In the genomic region with DNA sequence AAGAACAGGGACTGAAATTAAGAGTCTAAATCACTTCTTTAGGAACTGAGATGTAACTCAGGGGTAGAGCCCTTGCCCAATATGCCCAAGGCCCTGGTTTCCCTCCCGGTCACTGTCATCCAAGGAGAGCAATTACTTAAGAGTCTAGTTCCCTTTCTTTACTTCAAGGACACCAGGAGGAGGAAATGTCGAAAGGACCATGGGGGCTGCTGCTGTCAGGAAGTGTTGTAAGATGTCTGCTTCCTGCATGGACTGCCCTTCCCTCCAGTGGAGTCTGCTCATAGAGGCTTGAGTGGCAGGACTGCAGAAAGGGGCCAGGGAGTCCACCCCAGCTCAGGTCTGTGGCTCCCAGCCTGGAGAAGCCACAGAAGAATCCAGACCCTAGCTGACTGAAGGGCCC, we compare ENCODE assay signal across 19 mouse cellular contexts. TPM values are rescaled to one million over a fixed set of nuclear protein-coding genes. Genes with fewer than 3 reads are reported as not detected.
A peak's percentile ranks its signal among the peaks of the same experiment; 100 is the strongest.
DNase-seq lines count a peak whose midpoint lies in the region; ATAC-seq and TF ChIP-seq lines count a peak whose summit lies in the region.
"Had no signal": no experiment of that assay in that cellular context is flagged by ENCODE, and none has a peak within 500 bp of the region (broad histone marks: within the 10 kb centered on the region; RNA-seq: fewer than 3 reads in every experiment).

No protein-coding gene starts in this region.

- H3K27me3 ChIP-seq in liver, postnatal 0 days (ENCODE audit: insufficient read depth, low read length) = no peaks in the 10 kb centered on the region
- H3K27me3 ChIP-seq in midbrain, embryonic 15.5 days (replicated peaks) = no peaks in the 10 kb centered on the region
- H3K27me3 ChIP-seq: forebrain, embryonic 12.5 days; hindbrain, embryonic 12.5 days; intestine, embryonic 15.5 days; limb, embryonic 13.5 days; Patski had no signal

- H3K4me1 ChIP-seq in bone marrow macrophage, adult 2 months (ENCODE audit: control insufficient read depth, insufficient read depth, low read length) = peaks cover 55% of the 10 kb centered on the region
- H3K4me1 ChIP-seq in liver, postnatal 0 days (ENCODE audit: insufficient read depth) = peaks cover 20% of the 10 kb centered on the region
- no peaks in the 10 kb centered on the region for H3K4me1 ChIP-seq in midbrain, embryonic 15.5 days
- H3K4me1 ChIP-seq: intestine, embryonic 15.5 days had no signal

- TF ChIP-seq EP300 in liver, postnatal 0 days (IDR thresholded peaks at IDR 0.05; ENCODE audit: low read depth) = peak; percentile 48

- DNase-seq in layer of hippocampus, adult 11-12 months (ENCODE audit: low spot score) = peak; percentile 57
- no peak for DNase-seq in layer of hippocampus, postnatal 14 days (ENCODE audit: low spot score in 2 of 2)
- DNase-seq in liver, postnatal 0 days = peak; percentile 41
- DNase-seq in monocyte, adult 2 months (ENCODE audit: low read depth in 1 of 2, low spot score in 2 of 2) = peak; percentile 67 to 85
- no peak for DNase-seq in kidney, postnatal 10 days
- no peak for DNase-seq in right cerebral cortex, postnatal 36 days (ENCODE audit: low spot score in 2 of 2)
- DNase-seq: cerebellum, adult 18-20 months; layer of hippocampus, postnatal 36 days; right cerebral cortex, adult 18-20 months; thymus, postnatal 14 days had no signal

- no peaks in the 10 kb centered on the region for H3K9me3 ChIP-seq in liver, postnatal 0 days (ENCODE audit: low read length)
- H3K9me3 ChIP-seq in midbrain, embryonic 15.5 days = no peaks in the 10 kb centered on the region
- H3K9me3 ChIP-seq: forebrain, embryonic 12.5 days; hindbrain, embryonic 12.5 days; intestine, embryonic 15.5 days; limb, embryonic 13.5 days; megakaryocyte, embryonic 14.5 days had no signal

- no peak for TF ChIP-seq POLR2A in bone marrow macrophage, adult 2 months (IDR thresholded peaks at IDR 0.05; ENCODE audit: borderline replicate concordance, low read depth, low read length)

- no peak overlapping the region for H3K4me2 ChIP-seq in liver, postnatal 0 days (ENCODE audit: low read depth, low read length)
- H3K4me2 ChIP-seq in midbrain, embryonic 15.5 days = no peak overlapping the region
- H3K4me2 ChIP-seq: forebrain, embryonic 12.5 days; hindbrain, embryonic 12.5 days; intestine, embryonic 15.5 days; limb, embryonic 13.5 days had no signal

- ATAC-seq in liver, postnatal 0 days = no peak
- no peak for ATAC-seq in midbrain, embryonic 15.5 days (replicated peaks)
- ATAC-seq: intestine, embryonic 15.5 days; Patski had no signal

- no peak for TF ChIP-seq CTCF in bone marrow macrophage, adult 2 months (IDR thresholded peaks at IDR 0.05; ENCODE audit: low read depth, low read length)
- no peak for TF ChIP-seq CTCF in liver, postnatal 0 days (IDR thresholded peaks at IDR 0.05; ENCODE audit: low read depth)

- WGBS in liver, postnatal 0 days (ENCODE audit: insufficient replicate concordance) = 38% methylated on average over 2 of the region's 2 CpGs
- 91% methylated on average over 2 of the region's 2 CpGs for WGBS in midbrain, embryonic 15.5 days

- no peak overlapping the region for H3K9ac ChIP-seq in liver, postnatal 0 days (replicated peaks)
- no peak overlapping the region for H3K9ac ChIP-seq in midbrain, embryonic 15.5 days
- H3K9ac ChIP-seq: forebrain, embryonic 12.5 days; hindbrain, embryonic 12.5 days; intestine, embryonic 15.5 days; limb, embryonic 13.5 days had no signal

- H3K27ac ChIP-seq in bone marrow macrophage, adult 2 months (ENCODE audit: insufficient read depth, low read depth, low read length) = peak overlapping the region; percentile 60
- H3K27ac ChIP-seq in liver, postnatal 0 days (ENCODE audit: low read depth) = no peak overlapping the region
- no peak overlapping the region for H3K27ac ChIP-seq in midbrain, embryonic 15.5 days
- H3K27ac ChIP-seq: forebrain, embryonic 12.5 days; hindbrain, embryonic 12.5 days; intestine, embryonic 15.5 days; limb, embryonic 13.5 days; stomach, postnatal 0 days had no signal

- H3K36me3 ChIP-seq in liver, postnatal 0 days (replicated peaks; ENCODE audit: insufficient read depth, low read length) = peaks cover 82% of the 10 kb centered on the region
- H3K36me3 ChIP-seq in midbrain, embryonic 15.5 days (replicated peaks) = no peaks in the 10 kb centered on the region
- H3K36me3 ChIP-seq: intestine, embryonic 15.5 days had no signal

- H3K4me3 ChIP-seq in bone marrow macrophage, adult 2 months (ENCODE audit: insufficient read depth, low read length) = no peak overlapping the region
- H3K4me3 ChIP-seq in liver, postnatal 0 days (ENCODE audit: low read depth, low read length) = no peak overlapping the region
- no peak overlapping the region for H3K4me3 ChIP-seq in midbrain, embryonic 15.5 days
- H3K4me3 ChIP-seq: forebrain, embryonic 12.5 days; hindbrain, embryonic 12.5 days; intestine, embryonic 15.5 days; limb, embryonic 13.5 days had no signal

RNA-seq across cellular contexts. Expression of a gene that starts 14.3 kb away (rescaled TPM):
- 10 to 100 TPM; 41.3 to 42.2 TPM for total RNA-seq in layer of hippocampus, postnatal 14 days (2021)
- not detected in 2 replicates for polyA plus RNA-seq in bone marrow macrophage, adult 2 months (2012; ENCODE audit: insufficient read depth, insufficient read length, missing spikeins)
- not detected in 2 replicates for polyA plus RNA-seq in liver, postnatal 0 days (2015; fragmentation: Nextera tagmentation; extraction: Ambion mirVana)
- polyA plus RNA-seq in midbrain, embryonic 15.5 days (2015; fragmentation: Nextera tagmentation; extraction: Ambion mirVana) = 3.6 and 3.8 TPM in 2 replicates

RNA-seq across cellular contexts. Expression of a gene that starts 16.3 kb away (rescaled TPM):
- total RNA-seq in layer of hippocampus, postnatal 14 days (2021) = 1 to 10 TPM; 5.0 to 6.6 TPM
- polyA plus RNA-seq in bone marrow macrophage, adult 2 months (2012; ENCODE audit: insufficient read depth, insufficient read length, missing spikeins) = 17.6 and 23.6 TPM in 2 replicates
- polyA plus RNA-seq in liver, postnatal 0 days (2015; fragmentation: Nextera tagmentation; extraction: Ambion mirVana) = 9.4 and 10.6 TPM in 2 replicates
- polyA plus RNA-seq in midbrain, embryonic 15.5 days (2015; fragmentation: Nextera tagmentation; extraction: Ambion mirVana) = 2.9 and 4.2 TPM in 2 replicates

RNA-seq across cellular contexts. Expression of a gene that starts 51.8 kb away (rescaled TPM):
- 10 to 100 TPM; 34.2 to 38.1 TPM for total RNA-seq in layer of hippocampus, postnatal 14 days (2021)
- polyA plus RNA-seq in bone marrow macrophage, adult 2 months (2012; ENCODE audit: insufficient read depth, insufficient read length, missing spikeins) = 8.5 and 10.5 TPM in 2 replicates
- 6.6 and 7.1 TPM in 2 replicates for polyA plus RNA-seq in liver, postnatal 0 days (2015; fragmentation: Nextera tagmentation; extraction: Ambion mirVana)
- 15.5 and 18.0 TPM in 2 replicates for polyA plus RNA-seq in midbrain, embryonic 15.5 days (2015; fragmentation: Nextera tagmentation; extraction: Ambion mirVana)

Comparison
In these comparisons a context has a peak if more than half of its experiments do, and no peak if none do; other contexts are left out.
1. DNase-seq: peak in layer of hippocampus, adult 11-12 months (single experiment), liver, postnatal 0 days (single experiment) and monocyte, adult 2 months (2 of 2); none in layer of hippocampus, postnatal 14 days (0 of 2), kidney, postnatal 10 days (single experiment) and right cerebral cortex, postnatal 36 days (0 of 2).